Mouse (Mus musculus): ENCODE results near the gene Vmn1r65. TPM values are rescaled to one million over a fixed set of nuclear protein-coding genes. Genes with fewer than 3 reads are reported as not detected.

Gene Vmn1r65
- not detected in 2 replicates for polyA plus RNA-seq (2012; rRNA removed)

DNA sequence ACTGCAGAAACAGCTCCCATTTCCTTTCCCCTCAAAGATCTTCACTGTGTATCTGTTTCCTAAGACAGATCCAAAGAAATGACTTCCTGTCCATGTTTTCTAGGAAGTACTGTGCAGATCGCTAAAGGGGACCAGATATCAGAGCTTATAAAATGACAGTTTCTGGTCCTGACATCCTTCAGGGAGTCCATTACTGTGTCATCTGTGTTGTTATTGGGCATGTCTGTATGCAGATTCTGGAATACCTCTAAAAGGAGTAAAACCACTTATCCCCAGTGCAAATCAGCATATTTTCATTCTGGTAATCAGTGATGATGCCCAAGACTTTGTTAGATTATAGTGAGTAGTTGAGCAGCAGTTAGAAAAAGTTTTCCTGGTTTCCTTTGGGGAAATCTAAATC is at the start of gene Vmn1r65:
Vmn1r65 (minus strand) TSS at position 101 of the 400 bp plus-strand sequence.

DNA sequence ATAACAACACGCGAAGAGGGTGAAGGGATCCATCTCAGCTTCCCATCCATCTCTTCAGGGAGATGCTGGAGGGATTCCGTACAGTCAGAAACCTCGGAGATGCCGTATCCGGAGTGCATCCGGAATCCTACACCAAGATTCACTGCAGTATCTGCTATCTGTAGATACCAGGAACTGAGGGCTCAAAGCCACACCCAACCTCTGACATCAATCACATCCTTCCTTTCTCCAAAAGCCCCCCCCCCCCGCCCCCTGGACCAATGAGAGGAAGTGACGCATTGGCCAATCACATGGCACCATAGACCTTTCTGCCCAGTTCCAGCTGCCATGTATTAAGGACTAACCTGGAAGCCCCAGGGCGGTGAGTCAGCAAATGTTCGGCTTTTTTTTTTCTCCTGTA is 34.1 kb upstream of the Vmn1r65 start, which contains the start of gene Nlrp4c:
Nlrp4c (plus strand) TSS at position 301 of the 400 bp plus-strand sequence.

Other genes with a start within 250 kb of the Vmn1r65 start
- not detected in 2 replicates for gene Vmn1r63, start 205.6 kb downstream of the Vmn1r65 start, polyA plus RNA-seq (2012; rRNA removed)
- not detected in 2 replicates for gene Vmn1r64, start 126.5 kb downstream of the Vmn1r65 start, polyA plus RNA-seq (2012; rRNA removed)
- gene Nlrp4c, start 34.2 kb upstream of the Vmn1r65 start, polyA plus RNA-seq (2012; rRNA removed): 0.03 TPM in 1 of 2 replicates, not detected in the other
- 102 and 103 TPM in 2 replicates for gene Zfp787, start 145.0 kb upstream of the Vmn1r65 start, polyA plus RNA-seq (2012; rRNA removed)
- 72.5 and 113 TPM in 2 replicates for gene Zfp444, start 161.2 kb upstream of the Vmn1r65 start, polyA plus RNA-seq (2012; rRNA removed)
- gene Galp, start 186.1 kb upstream of the Vmn1r65 start, polyA plus RNA-seq (2012; rRNA removed): not detected in 2 replicates
- not detected in 2 replicates for gene Zscan5b, start 211.3 kb upstream of the Vmn1r65 start, polyA plus RNA-seq (2012; rRNA removed)
- 0.73 and 0.98 TPM in 2 replicates for gene Epp13, start 241.7 kb upstream of the Vmn1r65 start, polyA plus RNA-seq (2012; rRNA removed)

Measured in ovary, adult 2 months (tissue).